Mouse (Mus musculus) liver, embryonic 12.5 days (tissue): ENCODE results near the gene Ogdhl. TPM values are rescaled to one million over a fixed set of nuclear protein-coding genes. Genes with fewer than 3 reads are reported as not detected.
A peak's percentile ranks its signal among the peaks of the same experiment; 100 is the strongest.

Experiments used
- ATAC-seq: fragments of 200-750 bp; cut with Nextera tagmentation; 2 replicates; pipeline ENCODE4 v1.8.0; 2017; ENCODE audit warnings: moderate number of reproducible peaks, mild to moderate bottlenecking, moderate library complexity
- H3K27ac ChIP-seq: fragments of 300-500 bp; sonication (generic); 2 replicates; pipeline ENCODE4 v1.5.1; 2016; ENCODE audit warnings: mild to moderate bottlenecking
- H3K27me3 ChIP-seq: fragments of 300-500 bp; sonication (generic); replicated peaks from 2 replicates; pipeline ENCODE4 v1.6.1; 2016; ENCODE audit warnings: mild to moderate bottlenecking, moderate library complexity
- H3K36me3 ChIP-seq: fragments of 300-500 bp; sonication (generic); 2 replicates; pipeline ENCODE4 v1.6.1; 2016; ENCODE audit warnings: mild to moderate bottlenecking, moderate library complexity
- H3K4me1 ChIP-seq: fragments of 300-500 bp; sonication (generic); 2 replicates; pipeline ENCODE4 v1.6.1; 2016
- H3K4me2 ChIP-seq: fragments of 300-500 bp; sonication (generic); 2 replicates; pipeline ENCODE4 v1.6.1; 2016; ENCODE audit warnings: mild to moderate bottlenecking, moderate library complexity
- H3K4me3 ChIP-seq: fragments of 300-500 bp; sonication (generic); 2 replicates; pipeline ENCODE4 v1.5.1; 2016; ENCODE audit warnings: mild to moderate bottlenecking, moderate library complexity
- H3K9ac ChIP-seq: fragments of 300-500 bp; sonication (generic); 2 replicates; pipeline ENCODE4 v1.6.1; 2016; ENCODE audit warnings: mild to moderate bottlenecking, moderate library complexity
- H3K9me3 ChIP-seq: fragments of 300-500 bp; sonication (generic); replicated peaks from 2 replicates; pipeline ENCODE4 v1.6.1; 2016; ENCODE audit warnings: mild to moderate bottlenecking, moderate library complexity
- WGBS: fragments of 180-500 bp; shearing (Covaris S2); methylation state at CpG from one replicate; pipeline ENCODE4 v1.1.7; 2016; ENCODE audit not compliant: insufficient replicate concordance; 5-methylcytosine and 5-hydroxymethylcytosine counted together
- polyA plus RNA-seq: library from polyadenylated mRNA; unstranded; fragments of >200 nt; fragmentation: Nextera tagmentation; extraction: Ambion mirVana; gene quantifications from 2 replicates; pipeline ENCODE4 v1.2.1, GENCODE M21; 2016

Ogdhl gene
- 2.9 and 3.6 TPM in 2 replicates for polyA plus RNA-seq

DNA sequence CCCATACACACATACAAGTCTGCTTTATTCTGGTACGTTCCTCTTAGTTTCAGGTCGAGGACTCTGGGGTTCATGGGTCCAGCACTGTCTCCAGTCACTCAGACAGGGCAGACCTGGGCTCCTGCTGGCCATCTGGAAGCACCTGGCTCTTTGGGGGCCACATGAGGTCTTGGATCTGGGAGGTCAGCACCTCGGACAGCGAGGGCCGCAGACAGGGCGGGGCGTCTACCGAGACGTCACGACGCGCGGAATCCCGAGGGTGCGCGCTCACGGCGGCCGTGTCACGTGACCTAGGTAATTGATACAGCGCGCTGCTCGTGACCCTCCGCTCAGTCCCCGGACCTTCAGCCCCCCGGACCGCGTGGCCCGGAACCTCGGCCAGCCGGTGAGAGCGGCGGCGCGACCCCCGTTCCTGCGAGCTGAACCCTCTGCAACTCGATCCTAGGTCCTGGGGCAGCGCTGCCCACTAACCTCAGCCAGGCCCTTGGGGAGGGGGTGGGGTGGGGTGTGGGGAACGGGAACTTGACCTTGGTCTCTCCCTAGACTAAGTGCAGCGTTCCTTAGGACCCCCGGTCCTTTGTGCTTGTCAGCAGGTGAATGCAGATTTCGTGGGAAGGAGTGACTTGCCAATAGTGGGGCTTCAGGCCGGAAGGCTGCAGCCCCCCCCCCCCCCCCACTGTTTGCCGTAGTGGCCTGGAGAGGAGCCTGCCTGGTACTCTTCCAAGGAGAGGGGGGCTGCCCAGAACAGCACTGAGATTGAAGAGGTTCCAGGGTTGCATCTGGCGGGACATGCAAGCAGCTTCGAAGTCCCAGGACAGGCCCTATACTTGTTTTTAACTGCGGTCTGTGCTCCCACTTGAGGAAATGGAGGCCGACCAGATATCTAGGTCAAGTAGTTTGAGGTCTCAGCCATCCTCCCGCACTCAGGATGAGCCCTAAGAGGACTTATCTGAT is at the start of gene Ogdhl:
Gene Ogdhl (plus strand): TSS at position 288 of the 954 bp plus-strand sequence.
- peak within 1 kb of the TSS; percentile 83 for H3K4me2 ChIP-seq
- H3K36me3 ChIP-seq: no peaks in the 10 kb centered on the region
- peak; percentile 72 for ATAC-seq
- WGBS: 3% methylated on average over 48 of the region's 50 CpGs
- peaks cover 11% of the 10 kb centered on the region for H3K4me1 ChIP-seq
- no peaks in the 10 kb centered on the region for H3K9me3 ChIP-seq
- H3K9ac ChIP-seq: peak within 1 kb of the TSS; percentile 50
- peak within 1 kb of the TSS; percentile 63 for H3K4me3 ChIP-seq
- no peak within 1 kb of the TSS for H3K27ac ChIP-seq
- H3K27me3 ChIP-seq: peaks cover 11% of the 10 kb centered on the region

DNA sequence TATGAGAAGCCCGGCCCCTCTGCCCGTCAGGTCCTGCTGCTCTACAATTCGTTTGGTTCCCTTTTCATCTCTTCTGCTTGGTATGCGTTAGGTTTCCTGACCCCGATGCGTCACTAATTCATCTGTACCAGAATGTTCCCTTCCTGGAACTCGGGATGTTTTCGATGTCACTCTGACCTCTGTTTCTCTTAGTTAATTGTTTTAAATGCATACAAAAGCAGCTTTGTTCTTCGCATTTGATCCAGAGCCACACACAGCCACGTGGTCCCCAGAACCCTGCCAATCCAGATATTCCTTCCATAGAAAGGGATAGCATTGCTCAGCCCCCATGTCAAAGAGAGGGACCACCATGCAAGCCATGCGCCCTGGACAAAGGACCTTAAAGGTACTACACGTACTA is 20.2 kb upstream of the Ogdhl start:
- Histone ChIP-seq H3K27me3 (no peaks in the 10 kb centered on the region), H3K9ac (no peak overlapping the region), H3K4me1 (no peaks in the 10 kb centered on the region), H3K4me2 (no peak overlapping the region), H3K27ac (no peak overlapping the region), H3K4me3 (no peak overlapping the region), H3K9me3 (no peaks in the 10 kb centered on the region), H3K36me3 (peaks cover 18% of the 10 kb centered on the region)
- no peak for ATAC-seq
- 78% methylated on average over 12 of the region's 12 CpGs for WGBS

DNA sequence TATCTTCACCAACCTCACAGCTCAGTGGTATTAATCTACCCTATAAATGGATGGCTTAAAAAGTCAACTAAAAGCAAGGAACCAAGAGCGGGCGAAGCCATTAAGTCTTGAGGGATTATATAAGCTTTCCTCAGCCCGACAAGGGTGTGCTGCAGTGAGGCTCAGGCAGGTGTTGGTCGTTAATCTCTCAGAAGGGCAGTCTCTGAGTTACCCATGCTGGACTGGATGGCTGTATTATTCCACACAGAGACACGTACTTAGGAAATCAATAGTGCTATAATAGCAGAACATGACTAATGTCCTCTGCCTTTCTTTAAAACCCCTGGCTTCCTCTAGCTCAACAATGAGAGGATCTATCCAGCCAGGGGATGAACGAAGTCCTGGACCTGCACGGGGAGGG is 19.4 kb upstream of the Ogdhl start:
- ATAC-seq: no peak
- 83% methylated on average over 7 of the region's 7 CpGs for whole genome bisulfite sequencing
- H3K4me1 ChIP-seq: no peaks in the 10 kb centered on the region
- H3K36me3 ChIP-seq: peaks cover 18% of the 10 kb centered on the region
- no peak overlapping the region for H3K4me3 ChIP-seq
- no peak overlapping the region for H3K4me2 ChIP-seq
- no peaks in the 10 kb centered on the region for H3K9me3 ChIP-seq
- no peak overlapping the region for H3K27ac ChIP-seq
- no peak overlapping the region for H3K9ac ChIP-seq
- no peaks in the 10 kb centered on the region for H3K27me3 ChIP-seq

DNA sequence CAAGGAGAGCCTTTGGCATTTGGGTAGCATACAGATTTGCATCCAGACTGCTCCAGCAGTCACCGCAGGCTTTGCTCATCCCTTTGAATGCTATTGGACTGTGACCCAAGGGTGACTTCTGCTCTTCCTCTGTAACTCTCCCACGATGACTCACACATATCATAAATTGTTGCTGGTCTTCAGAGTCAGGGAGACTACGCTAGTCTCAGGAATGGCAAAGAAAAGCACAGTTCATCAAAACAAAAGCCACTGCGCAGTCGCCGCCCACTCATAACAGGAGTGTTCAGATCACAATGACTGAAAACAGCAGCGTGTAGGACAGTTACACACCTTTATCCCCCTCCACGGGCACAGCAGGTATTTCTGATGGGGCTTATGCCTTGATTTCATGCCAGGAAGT is 16.9 kb upstream of the Ogdhl start:
- no peaks in the 10 kb centered on the region for H3K4me1 ChIP-seq
- H3K36me3 ChIP-seq: peaks cover 1% of the 10 kb centered on the region; the same call in 1 of the 2 replicates
- no peak for ATAC-seq
- H3K9ac ChIP-seq: no peak overlapping the region
- H3K27me3 ChIP-seq: no peaks in the 10 kb centered on the region
- H3K27ac ChIP-seq: no peak overlapping the region
- no peak overlapping the region for H3K4me2 ChIP-seq
- H3K9me3 ChIP-seq: no peaks in the 10 kb centered on the region
- WGBS: 85% methylated on average over 8 of the region's 8 CpGs
- no peak overlapping the region for H3K4me3 ChIP-seq

DNA sequence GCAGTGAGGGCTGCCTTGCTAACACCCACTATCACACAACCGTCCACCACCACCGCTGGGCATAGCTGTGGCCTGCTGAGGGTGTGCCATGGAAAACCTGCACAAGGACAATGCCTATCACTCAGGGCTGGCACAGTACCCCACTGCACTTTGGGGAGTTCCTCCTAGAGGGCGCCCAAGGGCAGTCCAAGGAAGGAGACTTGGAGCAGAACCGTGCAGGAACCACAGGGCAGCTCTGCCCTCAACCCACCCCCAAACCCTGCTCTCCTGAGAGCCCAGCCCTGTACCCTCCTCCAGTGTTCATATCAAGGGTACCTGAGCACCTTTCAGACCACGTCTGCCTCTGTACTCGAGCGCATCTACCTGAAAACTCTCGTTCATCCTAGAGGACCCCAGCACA is 11.9 kb upstream of the Ogdhl start:
- no peak overlapping the region for H3K4me2 ChIP-seq
- no peaks in the 10 kb centered on the region for H3K27me3 ChIP-seq
- no peak overlapping the region for H3K4me3 ChIP-seq
- no peaks in the 10 kb centered on the region for H3K9me3 ChIP-seq
- H3K4me1 ChIP-seq: no peaks in the 10 kb centered on the region
- H3K9ac ChIP-seq: no peak overlapping the region
- H3K27ac ChIP-seq: no peak overlapping the region
- 41% methylated on average over 8 of the region's 8 CpGs for WGBS
- H3K36me3 ChIP-seq: no peaks in the 10 kb centered on the region
- ATAC-seq: no peak; the same call in 1 of the 2 replicates

DNA sequence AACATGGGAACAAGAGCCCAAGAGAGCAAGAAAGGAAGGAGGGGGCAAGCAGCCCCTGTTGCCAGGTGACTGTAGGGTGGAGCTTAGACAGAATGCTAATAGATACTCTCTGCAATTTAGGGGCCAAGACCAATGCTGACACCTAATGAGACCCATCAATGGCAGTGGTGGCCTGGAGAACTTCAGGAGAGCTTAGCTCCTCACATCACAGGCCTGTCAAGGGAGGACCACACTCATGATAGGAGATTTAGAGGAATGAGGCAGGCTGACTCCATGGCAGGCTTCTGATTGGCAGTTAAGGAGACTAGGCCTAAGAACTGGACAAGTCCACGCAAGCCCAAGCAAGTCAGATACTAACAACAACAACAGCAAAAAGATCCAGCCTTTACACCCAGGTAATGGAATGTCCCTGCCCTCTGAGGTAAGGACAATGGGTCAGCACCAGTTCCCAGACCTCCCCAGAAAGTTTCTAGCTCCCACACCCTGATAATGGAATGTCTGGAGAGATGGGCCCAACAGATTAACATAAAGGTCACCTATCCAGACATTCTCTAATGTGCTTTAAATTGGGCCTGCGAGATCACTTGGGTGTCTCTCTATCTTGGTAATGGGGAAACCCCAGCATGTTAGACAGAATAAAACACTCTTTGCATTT is 10.3 kb upstream of the Ogdhl start:
- Histone ChIP-seq H3K27ac (no peak overlapping the region), H3K27me3 (no peaks in the 10 kb centered on the region), H3K4me2 (no peak overlapping the region), H3K4me1 (no peaks in the 10 kb centered on the region), H3K9ac (no peak overlapping the region), H3K9me3 (no peaks in the 10 kb centered on the region), H3K36me3 (no peaks in the 10 kb centered on the region), H3K4me3 (no peak overlapping the region)
- ATAC-seq: no peak
- 82% methylated on average over 2 of the region's 2 CpGs for WGBS

DNA sequence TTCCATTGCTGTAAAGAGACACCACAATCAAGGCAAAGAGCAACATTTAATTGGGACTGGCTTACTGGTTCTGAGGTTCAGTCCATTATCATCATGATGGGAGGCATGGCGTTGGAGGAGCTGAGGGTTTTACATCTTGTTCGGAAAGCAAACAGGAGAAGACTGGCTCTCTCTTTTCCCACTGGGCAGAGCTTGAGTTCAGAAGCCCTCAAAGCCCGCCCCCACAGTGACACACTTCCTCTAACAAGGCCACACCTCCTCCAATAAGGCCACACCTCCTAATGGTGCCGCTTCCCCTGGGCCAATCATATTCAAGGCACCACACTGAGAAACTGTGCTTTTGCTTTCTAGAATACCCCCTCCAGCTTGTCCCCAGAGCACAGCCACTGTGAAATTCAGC is 4.0 kb upstream of the Ogdhl start:
- H3K9ac ChIP-seq: no peak overlapping the region
- ATAC-seq: no peak
- WGBS: 9% methylated on average over 4 of the region's 4 CpGs

DNA sequence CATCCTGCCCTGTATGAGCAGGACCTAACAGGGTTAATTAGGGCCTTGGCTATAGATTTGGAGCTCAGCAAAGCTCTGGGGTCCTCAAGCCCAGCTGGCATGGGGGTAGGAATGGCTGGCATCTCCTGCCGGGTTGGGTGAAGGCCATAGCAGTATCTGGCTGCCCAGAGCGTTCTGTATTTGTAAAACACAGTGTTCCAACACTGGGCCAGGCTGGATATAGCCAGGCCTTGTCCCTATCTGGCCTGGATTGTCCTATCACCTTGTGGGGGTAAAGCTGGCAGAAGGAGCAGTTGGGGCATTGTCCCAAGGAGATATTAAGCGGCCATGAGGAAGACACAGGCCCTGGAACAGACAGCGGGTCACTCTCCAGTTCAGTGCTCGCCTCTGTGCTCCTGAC is 1.4 kb downstream of the Ogdhl start:
- H3K4me2 ChIP-seq: no peak overlapping the region
- WGBS: 74% methylated on average over 5 of the region's 5 CpGs
- H3K4me1 ChIP-seq: peaks cover 11% of the 10 kb centered on the region
- no peak for ATAC-seq
- H3K4me3 ChIP-seq: no peak overlapping the region
- H3K36me3 ChIP-seq: no peaks in the 10 kb centered on the region
- no peaks in the 10 kb centered on the region for H3K9me3 ChIP-seq
- H3K9ac ChIP-seq: no peak overlapping the region
- peaks cover 11% of the 10 kb centered on the region for H3K27me3 ChIP-seq
- H3K27ac ChIP-seq: no peak overlapping the region

More for the DNA sequence above, 4.0 kb upstream of the Ogdhl start:
- Histone ChIP-seq H3K27ac (no peak overlapping the region), H3K27me3 (peaks cover 4% of the 10 kb centered on the region; the same call in 1 of the 2 replicates), H3K36me3 (no peaks in the 10 kb centered on the region), H3K9me3 (no peaks in the 10 kb centered on the region), H3K4me3 (no peak overlapping the region), H3K4me1 (peaks cover 11% of the 10 kb centered on the region), H3K4me2 (no peak overlapping the region)

DNA sequence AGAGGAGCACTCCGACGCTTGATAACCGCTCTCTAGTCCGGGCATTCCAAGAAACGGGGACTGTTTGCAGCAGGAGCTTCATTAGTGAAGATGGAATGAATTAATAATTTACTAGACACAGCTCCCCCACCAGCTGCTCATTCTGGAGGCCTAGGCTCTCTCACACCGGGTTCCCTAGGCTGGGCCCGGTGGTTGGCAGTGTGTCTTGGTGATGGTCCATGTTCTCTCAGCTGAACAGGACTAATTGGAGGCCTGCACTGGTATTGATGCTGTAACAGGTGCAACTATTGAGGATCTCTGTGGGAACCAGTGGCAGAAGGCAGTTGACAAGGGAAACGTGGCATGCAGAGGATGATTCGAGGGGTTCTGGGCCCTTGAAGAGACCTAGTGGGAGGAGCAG is 5.5 kb downstream of the Ogdhl start:
- no peaks in the 10 kb centered on the region for H3K36me3 ChIP-seq
- H3K4me3 ChIP-seq: no peak overlapping the region
- no peaks in the 10 kb centered on the region for H3K9me3 ChIP-seq
- H3K4me1 ChIP-seq: peaks cover 1% of the 10 kb centered on the region
- WGBS: 74% methylated on average over 9 of the region's 9 CpGs
- no peak overlapping the region for H3K27ac ChIP-seq
- no peak overlapping the region for H3K9ac ChIP-seq
- peaks cover 11% of the 10 kb centered on the region for H3K27me3 ChIP-seq
- H3K4me2 ChIP-seq: no peak overlapping the region
- no peak for ATAC-seq

DNA sequence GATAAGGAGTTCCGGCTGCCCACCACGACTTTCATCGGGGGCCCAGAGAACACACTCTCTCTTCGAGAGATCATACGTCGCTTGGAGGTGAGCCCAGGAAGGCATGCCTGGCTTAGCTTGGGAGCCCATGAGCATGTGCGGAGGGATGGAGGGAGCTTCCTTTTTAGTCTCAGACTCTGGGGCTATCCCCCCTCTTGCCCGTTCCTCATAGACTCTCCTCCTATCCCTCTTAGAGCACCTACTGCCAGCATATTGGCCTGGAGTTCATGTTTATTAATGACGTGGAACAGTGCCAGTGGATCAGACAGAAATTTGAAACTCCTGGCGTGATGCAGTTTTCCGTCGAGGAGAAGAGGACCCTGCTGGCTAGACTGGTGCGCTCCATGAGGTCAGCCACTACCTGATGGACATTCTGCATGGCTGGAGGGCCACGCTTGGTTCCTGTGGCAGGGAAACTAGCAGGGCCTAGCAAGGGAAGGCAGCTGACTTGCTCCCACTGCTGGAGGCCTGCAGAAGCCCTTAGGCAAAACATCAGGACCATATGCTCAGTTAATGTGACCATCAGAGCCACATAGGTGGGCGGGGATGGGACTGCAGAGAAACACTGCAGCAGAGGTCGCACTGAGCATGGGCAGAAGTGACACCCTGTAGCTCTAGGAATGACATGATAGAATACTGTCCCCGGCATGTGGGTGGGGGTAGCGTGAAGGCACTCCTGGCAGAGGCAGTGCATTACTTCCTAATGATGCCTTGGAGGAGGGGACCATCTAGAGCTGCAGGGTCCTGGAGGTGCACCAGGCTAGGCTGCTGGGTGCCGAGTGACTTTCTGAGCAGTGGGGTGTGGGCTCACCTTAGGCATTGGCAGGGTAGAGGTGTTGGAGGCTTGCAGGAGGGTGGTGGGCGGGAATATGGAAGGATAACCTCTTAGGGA is 11.0 kb downstream of the Ogdhl start:
- no peak overlapping the region for H3K9ac ChIP-seq
- no peaks in the 10 kb centered on the region for H3K27me3 ChIP-seq
- no peak overlapping the region for H3K4me3 ChIP-seq
- no peak overlapping the region for H3K4me2 ChIP-seq
- no peak for ATAC-seq
- H3K4me1 ChIP-seq: no peaks in the 10 kb centered on the region
- no peaks in the 10 kb centered on the region for H3K36me3 ChIP-seq
- H3K27ac ChIP-seq: no peak overlapping the region
- H3K9me3 ChIP-seq: no peaks in the 10 kb centered on the region
- WGBS: 70% methylated on average over 20 of the region's 20 CpGs

DNA sequence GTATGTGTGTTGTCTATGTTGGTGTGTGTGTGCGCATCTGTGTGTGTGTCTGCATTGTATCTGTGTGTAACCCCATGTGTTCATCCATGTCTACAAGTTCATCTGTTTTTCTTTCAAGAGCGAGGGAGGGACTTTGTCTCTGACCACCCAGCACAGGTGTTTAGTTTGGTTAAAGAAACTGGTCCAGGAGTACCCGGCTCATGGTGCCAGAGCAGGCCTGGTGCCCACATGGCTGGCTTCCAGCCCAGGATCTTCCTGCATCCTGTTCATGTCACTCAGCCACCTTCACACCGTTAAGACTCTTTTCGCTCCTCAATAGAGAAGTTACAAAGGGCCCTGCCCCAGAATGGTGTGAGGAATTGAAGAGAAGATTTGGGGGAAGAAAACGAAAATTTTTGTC is 14.2 kb downstream of the Ogdhl start:
- no peak overlapping the region for H3K9ac ChIP-seq
- no peak overlapping the region for H3K4me2 ChIP-seq
- 59% methylated on average over 6 of the region's 6 CpGs for WGBS
- H3K27ac ChIP-seq: no peak overlapping the region
- H3K4me3 ChIP-seq: no peak overlapping the region
- H3K27me3 ChIP-seq: no peaks in the 10 kb centered on the region
- no peaks in the 10 kb centered on the region for H3K4me1 ChIP-seq
- H3K9me3 ChIP-seq: no peaks in the 10 kb centered on the region
- 0 out of 2 replicates have a peak, but pooled peaks cover 2% of the 10 kb centered on the region for H3K36me3 ChIP-seq
- ATAC-seq: no peak
